Mouse (Mus musculus) thymus, postnatal 25 days (tissue): ENCODE measurements at regions not wholly inside any gene's neighbourhood (a gene's known extent, or its start where the extent isn't known, plus 50 kb on each side); places are given as distances from the start of the nearest gene placed in this dataset.

Experiments used
- DNase-seq: peaks from one replicate; pipeline ENCODE4 v3.0.0; 2022

DNA sequence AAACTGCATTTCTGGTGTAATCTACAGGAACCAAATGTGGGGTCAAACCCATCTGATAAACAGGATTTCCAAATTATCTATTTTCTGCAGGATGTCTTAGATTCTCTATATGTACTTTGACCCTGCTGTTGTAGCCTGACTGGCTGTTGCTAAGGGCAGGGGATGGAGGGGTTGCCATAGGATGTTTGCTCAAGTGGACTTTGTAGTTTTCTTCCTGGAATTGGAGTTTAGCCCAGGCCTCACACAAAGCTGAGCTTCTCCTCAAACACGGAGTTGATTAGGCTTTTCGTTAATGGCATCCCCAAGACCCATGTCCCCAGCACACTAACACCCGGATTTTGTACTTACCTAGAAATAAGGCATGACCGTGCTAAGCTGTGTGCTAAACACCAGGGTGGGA, 173.3 kb downstream of the Atp23 start:
- no peak for DNase-seq

DNA sequence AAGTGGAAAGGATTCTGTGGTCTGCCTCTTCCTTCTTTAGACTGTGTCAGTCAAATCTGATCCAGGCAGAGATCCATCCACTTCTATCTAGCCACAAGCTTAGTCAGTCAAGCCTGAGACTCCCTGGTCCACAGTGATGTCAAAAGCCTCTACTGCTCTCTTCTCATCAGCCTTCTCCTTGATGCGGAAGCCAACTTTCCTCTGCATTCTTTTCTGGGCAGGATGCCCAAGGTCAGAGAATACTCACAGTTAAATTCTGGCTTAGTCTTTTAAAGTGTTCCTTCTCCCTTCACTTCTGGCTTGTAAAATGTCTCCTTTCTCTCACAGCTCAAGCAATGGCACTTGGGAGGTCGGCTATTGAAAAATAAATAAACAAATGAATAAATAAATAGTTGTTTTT, 183.2 kb downstream of the Atp23 start:
- no peak for DNase-seq

DNA sequence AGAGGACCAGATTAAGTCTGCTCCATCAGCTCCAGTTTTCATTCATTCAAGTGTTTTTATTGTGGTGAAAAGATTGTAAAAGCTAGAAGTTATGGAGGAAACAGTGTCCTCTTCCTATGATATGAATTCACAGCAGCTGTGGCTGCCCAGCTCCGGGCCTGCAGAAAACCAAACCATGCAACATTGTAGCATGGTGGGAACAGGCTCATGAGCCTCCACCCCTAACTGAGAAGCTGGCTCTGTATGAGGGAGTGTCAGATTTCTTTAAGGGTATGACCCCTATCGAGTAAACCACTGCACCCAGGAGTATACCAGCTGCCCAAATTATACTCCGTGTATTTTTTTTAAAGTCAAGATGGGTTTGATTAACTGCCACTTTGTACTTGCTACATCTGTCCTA, 189.4 kb downstream of the Atp23 start:
- DNase-seq: no peak

DNA sequence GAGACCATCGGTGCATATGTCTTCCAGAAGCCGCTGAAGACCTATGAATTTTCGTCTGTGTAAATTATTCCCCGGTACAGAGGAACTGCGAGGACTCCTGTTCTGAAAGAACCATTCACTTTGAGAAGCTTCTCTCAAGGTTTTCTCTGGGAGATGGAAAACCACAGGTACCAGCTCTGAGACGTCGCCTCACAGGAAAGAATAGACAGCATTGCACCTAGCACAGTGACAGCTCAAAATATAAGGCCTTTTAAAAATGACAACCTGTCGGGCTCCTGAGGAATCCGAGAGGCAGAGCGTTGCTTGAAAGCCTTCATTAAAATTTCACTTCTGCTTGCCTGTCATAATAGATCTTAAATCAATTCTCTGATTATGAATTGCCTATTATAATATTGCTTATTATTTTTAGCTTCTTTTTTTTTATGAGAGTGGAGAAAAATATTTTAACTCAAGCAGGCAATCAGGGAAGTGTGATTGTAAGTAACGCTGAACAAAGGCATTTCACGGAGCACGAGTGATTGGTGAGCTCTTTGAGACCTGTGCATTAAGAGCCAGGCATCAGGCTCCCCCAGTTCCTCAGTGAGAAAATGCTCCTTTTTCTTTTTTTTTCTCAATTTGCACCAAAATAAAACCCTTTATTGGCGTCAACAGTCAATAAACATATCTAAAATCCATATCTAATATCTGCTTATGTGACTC, 191.8 kb downstream of the Atp23 start:
- DNase-seq: no peak

DNA sequence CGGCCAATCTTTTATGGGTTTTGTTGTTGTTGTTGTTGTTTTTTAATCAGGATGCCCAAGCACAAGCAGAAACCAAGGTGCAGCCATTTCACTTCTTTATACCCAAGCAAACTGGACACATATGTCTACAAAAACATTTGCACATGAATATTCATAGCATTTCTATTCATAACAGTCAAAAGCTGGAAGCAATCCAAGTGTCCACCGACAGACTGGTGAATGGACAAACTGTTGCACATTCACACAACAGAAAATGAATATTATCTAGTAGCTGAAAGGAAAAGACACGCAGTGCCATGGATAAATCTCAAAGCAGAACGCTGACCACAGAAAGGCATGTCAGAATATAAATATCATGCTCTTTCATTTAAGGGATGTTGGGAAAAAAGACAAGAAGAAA, 192.4 kb downstream of the Atp23 start:
- DNase-seq: no peak

DNA sequence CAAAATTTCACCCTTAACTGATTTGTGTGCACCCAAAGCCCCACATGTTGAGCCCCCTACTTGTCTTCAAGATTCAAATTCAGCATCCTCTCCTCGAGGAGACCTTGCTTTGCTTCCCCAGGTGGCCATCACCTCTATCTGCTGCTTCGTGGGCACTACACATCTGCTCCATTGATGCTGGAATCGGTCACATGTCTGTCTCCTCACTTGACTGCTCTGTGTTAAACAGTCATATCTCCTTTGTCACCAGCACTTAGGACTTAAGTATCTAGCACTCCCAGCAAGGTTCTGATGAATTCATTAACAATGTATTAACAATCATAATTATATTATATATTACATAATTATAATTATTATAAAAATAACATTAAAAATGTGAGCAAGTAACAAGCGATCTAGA, 192.9 kb downstream of the Atp23 start:
- DNase-seq: no peak

DNA sequence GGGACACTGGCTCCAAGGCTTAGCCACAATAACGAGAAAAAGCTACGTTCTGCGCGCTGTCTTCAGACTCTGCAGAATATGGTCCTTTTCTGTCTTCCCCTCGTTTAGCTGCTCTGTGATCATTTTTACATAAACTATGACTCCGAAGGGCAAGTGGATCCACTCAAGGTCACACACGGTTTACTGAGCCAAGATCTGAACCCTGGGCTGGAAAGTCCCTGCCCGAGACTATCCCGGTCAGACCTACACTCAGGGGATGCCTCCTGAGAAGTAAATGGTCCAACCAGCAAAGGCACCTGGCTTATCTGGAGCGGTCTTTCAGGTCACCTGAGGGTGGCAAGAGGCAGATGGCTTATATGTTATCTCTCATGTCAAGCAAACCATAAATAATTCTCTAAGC, 204.1 kb downstream of the Atp23 start:
- no peak for DNase-seq

DNA sequence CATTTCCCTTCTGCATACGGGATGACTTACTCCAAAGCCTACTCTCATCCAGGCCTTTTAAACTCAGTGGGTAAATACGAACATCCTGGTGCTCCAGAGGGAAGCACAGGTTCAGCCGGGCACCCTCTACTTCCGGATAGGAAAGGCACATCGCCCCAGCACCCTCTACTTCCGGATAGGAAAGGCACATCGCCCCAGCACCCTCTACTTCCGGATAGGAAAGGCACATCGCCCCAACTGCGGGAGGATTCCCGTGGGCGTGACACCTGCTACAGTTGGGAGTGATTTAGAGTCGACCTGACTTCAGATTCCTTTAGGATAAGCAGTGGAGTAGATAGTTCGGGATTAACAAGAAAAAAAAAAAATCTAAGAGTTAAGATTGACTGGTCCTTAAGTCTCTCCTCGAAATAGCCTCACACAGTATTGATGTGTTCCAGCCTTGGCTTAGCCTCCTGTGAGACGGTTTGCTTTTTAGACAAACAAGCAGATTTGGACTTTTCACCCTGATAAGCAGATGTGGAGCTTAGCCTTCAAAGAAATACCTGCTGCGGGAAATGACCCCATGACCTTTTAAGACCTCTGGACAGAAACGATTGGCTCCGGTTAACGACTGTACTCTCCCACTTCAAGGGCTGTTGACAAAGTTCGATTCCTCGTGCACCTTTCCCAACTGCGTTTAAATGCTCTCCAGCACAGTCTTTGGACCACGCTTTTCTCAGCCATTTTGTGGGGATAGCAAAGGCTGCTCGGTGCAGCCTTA, 210.1 kb downstream of the Atp23 start:
- no peak for DNase-seq

DNA sequence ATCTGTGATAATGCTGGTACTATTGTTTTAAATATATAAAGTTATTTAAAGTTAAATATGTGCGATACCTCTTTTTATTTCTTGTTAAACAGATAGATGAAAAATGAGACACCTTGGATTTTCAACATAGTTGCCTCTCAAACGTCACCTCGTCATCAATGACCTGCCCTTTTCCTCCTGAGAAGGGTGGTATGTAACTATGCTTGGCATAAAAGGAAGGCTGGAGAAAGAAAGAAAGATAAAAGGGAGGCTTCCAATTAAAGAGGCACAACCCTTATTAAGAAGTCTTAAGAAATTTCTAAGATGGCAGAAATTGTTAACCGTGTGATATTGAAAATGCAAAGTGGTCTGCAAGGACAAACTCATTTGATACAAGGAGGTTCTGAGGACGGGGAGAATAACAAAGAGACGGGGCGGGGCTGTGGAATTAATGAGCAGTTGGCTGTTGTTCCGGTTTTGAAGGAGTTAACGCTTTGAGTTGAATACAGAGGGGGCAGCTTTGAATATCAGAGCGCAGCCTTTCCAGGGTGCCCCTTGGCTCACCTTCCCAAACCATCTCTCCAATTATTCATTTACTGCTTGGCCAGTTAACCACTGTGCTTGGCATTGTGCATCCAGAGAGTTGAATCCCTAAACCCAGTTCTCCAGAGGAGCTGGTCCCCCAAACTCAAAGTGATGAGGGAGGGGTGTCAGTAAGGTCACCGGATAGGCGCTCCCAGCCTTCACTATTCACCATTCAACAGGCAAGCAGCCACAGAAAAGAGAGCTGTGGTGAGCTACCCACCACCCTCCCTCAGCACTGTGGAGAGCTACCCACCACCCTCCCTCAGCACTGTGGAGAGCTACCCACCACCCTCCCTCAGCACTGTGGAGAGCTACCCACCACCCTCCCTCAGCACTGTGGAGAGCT, 220.6 kb downstream of the Atp23 start:
- no peak for DNase-seq

DNA sequence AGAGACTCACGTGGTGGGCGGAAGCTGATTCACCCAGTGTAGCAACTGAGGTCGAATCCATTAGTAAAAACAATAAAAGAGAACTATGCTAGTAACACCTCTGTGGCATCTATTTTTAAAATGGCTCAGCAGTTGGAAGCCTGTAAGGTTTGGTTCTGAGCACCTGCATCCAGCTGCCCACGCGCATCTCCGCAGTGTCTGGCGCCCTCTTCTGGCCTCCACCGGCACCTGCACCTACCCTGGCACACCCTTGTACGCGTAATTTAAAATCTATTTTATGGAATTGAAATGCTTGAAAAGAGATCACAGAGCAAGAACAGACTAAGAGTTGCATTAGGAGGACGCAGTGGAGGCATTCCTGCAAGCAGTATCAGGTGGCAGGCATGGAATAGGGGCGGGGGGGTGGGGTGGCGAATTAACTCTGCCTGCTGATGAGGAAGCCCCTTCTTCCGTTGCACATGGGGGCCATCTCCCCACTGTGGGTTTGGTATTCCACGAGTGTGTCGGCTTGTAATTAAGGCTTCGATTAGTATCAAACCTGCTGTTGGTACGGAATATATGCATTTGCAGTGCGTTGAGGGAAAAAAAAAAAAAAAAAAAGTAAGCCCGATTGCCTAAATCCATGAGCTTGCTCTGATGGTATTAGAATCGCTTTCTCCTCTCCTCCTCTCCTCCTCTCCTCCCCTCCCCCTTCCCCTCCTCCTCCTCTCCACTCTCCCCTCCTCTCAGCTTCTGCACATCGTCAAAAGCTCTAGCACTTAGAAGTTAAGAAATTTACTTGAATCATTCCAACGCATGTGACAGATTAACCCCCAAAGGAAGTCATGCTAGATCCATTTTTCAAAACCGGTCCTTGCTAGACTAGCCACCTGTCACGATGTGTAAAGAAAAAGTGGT, 221.7 kb downstream of the Atp23 start:
- DNase-seq: no peak

DNA sequence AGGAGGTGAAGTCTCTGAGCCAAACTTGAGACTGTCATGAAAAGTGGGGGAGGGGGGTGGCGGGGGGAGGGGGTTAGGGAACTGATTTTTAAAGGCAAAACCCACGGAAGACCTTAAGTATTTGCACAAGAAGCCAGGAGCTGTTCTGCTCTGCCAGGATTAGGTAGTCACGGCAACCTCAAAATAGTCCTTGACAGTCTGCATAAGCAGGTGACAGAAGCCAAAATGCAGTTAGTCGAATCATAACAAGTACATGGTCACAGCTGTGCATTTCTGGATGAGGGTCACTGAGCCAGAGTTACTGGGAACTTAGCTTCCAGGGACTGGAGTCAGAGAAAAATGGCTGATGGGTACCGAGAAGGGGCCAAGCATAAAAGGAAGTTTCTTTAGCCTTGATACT, 227.7 kb downstream of the Atp23 start:
- DNase-seq: no peak

DNA sequence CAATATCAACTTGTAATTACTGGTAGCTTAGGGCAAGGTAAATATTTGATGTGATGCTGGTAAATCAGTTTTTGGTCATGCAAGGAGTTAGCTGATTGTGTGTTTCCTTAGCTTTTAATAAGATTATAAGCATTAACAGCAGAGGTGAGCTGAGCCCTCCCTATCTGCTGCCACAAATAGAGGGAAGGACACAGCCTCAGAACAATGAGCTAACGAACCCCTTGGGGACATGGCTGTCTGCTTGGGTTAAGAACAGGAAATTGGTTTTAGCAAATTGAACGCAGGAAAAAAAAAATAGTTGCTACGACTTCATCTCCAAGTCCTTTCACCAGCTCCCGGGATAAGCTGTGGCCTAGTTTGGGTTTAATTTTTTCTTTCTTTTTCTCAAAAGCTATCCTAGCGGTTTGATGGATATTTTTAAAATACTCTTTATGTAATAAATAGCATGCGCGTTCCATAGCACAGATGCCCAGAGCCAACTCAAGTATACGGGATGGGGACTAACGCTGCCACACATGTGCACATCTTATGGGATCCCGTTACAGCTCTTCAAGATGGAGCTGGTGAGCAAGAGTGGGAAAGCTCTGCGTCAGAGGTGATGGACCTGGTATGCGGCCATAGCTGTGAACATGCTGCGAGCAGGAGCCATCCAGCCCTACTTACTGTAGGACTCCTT, 236.6 kb downstream of the Atp23 start:
- no peak for DNase-seq

DNA sequence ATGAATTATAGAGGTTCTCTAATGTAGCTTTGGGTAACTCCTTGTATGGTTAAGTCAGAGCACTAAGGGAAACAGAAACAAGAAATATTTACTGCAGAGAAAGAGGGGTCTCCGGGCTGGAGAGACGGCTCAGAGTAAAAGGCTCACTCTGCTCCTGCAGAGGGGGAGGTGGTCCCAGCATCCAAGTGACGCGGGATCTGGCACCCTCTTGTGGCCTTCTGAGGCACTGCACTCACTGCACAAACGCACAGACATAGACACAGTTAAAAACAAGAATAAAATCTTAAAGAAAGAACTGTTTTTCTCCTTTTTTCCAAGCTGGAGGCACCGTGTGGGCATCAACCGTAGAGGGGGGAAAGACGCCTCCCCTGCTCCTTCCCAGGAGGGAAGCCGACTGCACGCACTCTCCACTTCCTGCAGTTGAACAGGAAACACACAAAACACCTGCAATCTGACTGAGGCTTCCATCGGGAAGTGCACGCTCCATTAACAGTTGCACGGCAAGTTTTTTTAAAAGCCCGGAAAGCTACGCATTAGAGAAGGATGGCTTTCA, 237.6 kb downstream of the Atp23 start:
- no peak for DNase-seq

DNA sequence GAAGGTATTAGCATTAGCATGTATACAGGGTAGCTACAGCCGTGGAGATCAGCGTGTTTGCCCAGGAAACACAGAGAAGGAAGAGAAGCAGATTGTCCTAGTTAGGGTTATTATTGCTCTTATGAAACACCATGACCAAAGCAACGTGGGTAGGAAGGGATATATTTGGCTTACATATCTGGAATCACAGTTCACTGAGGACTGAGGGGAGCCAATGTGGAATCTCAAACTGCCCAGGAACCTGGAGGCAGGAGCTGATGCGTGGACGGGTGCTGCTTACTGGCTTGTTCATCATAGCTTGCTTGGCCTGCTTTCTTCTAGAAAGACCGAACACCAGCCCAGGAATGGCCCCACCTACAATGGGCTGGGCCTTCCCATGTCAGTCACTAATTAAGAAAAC, 238.4 kb downstream of the Atp23 start:
- no peak for DNase-seq

DNA sequence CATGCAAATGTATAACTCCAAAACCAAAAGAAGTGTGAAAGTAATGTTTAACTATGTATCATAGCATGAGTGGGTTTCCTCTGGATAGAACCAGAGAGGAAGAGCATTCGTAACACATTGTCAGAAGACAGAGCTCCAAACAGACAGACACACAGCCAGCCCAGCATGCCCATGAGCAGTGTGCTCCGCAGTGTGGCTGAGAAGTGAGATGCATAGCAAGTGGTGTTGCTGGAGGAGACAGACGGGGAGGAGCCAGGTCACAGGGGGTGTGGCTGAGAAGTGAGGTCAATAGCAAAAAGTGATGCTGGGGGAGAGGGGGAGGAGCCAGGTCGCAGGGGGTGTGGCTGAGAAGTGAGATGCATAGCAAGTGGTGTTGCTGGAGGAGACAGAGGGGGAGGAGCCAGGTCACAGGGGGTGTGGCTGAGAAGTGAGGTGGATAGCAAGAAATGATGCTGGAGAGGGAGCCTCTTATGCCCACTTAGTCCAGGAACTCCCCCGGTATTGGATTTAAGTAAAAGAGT, 240.0 kb downstream of the Atp23 start:
- no peak for DNase-seq

DNA sequence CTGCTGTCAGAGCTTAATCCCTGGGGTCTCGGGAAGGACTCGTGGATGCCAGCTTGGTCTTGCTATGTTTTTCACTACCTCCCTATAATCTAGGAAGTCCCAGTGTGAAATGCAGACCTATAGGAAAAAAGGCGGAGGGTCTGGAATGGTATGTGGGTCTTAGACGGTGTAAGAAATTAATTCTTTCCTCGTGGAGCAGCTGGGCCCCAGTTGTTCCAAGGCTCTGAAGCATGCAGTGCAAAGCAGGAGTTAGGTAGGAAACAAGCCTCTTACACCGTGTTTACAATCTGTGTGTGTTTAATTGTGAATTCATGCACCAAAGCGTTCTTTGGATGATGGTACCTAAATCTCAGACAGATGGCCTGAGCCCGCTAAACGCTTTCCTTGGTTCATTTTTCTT, 241.1 kb downstream of the Atp23 start:
- no peak for DNase-seq

DNA sequence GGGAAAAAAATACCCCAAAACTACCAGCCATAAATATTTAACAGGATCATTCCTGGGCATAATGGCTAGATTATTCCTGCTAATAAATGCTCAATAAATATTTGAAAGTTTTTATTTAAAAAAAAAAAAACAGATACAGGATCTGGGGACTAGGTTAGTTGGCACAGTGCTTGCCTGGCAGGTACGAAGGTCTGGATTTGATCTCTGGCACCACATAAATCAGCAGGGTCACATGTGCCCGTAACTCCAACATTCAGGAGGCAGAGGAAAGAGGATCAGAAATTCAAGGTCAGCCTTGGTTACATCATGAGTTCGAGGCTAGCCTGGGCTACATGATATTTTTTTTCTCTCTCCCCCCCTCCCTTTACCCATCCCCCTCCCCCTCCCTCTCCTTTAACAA, 248.5 kb downstream of the Atp23 start:
- DNase-seq: no peak

DNA sequence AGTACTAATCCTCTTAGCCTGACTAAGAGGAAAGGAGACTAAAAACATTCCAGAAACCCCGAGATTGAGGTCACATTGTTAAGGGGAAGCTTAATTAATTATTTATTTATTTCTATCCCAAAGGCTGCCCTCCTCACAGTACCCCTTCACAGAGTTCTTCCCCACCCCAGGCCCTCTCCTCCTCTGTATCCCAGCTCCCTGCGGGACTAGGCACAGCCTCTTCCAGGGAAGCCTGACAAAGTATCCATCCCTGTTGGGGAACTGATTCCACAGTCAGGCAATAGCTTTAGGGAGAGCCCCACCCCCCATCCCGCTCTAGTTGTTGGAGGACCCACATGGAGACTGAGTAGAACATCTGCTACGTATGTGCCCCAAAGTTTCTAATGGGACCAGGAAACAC, 254.6 kb downstream of the Atp23 start:
- DNase-seq: no peak

DNA sequence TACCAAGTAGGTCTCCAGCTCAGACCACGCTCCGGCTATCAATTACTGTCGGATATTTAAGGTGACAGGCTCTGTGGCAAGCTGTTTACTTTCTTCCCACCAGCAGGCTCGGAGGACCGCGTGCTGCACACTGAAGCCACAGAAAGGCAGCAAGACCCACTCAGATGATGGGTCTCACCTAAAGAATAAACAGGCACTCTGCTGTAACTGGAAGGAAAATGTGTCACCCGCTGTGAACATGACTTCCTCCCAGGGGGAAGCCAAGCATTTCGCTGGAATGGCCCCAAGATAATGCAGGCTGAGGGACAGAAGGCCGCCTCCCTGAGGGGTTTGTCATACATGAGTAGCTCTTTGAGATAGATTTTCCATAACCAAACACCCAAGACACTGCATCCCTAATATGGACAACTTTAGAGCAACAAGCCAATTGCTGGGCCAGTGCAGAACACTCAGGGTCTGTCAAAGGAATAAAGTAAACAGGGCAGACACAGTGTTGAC, 259.3 kb downstream of the Atp23 start:
- DNase-seq: no peak

DNA sequence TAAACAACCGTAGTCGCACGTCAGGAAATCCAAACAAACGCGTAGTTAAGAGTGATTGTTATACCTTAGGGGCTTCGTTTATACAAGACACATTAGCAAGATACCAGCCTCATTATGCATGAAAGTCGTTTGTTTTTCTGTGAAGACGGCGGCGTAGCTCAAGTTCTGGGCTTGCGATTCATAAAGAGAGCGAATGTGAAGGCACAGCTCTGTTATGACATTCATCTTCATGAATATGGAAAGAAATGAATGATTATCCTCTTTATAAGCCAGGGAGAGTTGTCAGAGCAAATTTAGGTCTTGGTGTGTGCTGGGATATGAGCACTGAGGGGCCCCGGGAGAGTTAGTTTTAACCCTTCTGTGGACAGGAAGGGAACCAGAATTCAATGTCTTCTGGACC, 266.4 kb downstream of the Atp23 start:
- DNase-seq: no peak

DNA sequence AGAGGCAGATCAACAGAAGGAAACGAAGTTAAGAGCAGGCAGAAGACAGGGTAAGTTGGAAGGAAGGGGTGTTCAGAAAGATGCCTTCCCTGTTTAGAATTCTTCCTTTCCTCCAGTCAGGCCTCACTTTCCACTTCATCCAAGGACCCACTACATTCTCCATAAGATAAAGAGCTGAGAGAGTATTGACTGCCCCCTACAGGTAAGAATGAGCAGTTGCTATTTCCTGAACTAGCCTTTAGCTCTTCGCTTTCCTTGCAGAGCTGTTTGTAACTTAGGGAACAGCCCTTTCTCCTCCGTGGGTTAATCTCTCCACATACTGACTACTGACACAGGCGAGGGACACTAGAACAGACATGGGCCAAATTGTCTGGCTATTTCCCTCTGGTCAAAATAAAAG, 273.1 kb downstream of the Atp23 start:
- DNase-seq: no peak
